Mouse (Mus musculus) MEL (cell line): ENCODE results near the gene Fas.

Source experiments
- CTCF ChIP-seq, 3 experiments: IDR thresholded peaks in 2 of 3; conservative IDR thresholded peaks in 1 of 3; 2 replicates each; pipeline ENCODE4 v1.5.1; 2011 to 2012; ENCODE audit warnings: low read length in 3 of 3, low read depth in 2 of 3, mild to moderate bottlenecking in 2 of 3, improper control_type of control experiment in 1 of 3, inconsistent platforms in 1 of 3, mixed read lengths in 1 of 3, moderate library complexity in 1 of 3; ENCODE audit not compliant: control insufficient read depth in 1 of 3, insufficient read depth in 1 of 3, poor library complexity in 1 of 3, severe bottlenecking in 1 of 3
- E2F4 ChIP-seq: IDR thresholded peaks from 2 replicates; pipeline ENCODE4 v1.6.1; 2011; ENCODE audit warnings: low read depth, low read length, improper control_type of control experiment, borderline replicate concordance
- GATA1 ChIP-seq: IDR thresholded peaks from 2 replicates; pipeline ENCODE4 v1.6.1; 2011; ENCODE audit warnings: low read depth, low read length, improper control_type of control experiment
- HCFC1 ChIP-seq: IDR thresholded peaks from 2 replicates; pipeline ENCODE4 v1.6.1; 2012; ENCODE audit warnings: low read depth, mild to moderate bottlenecking, inconsistent platforms, low read length, improper control_type of control experiment, moderate library complexity
- MYC ChIP-seq: IDR thresholded peaks from 2 replicates; pipeline ENCODE4 v1.6.1; 2011; ENCODE audit warnings: low read depth, mild to moderate bottlenecking, low read length, improper control_type of control experiment, moderate library complexity
- POLR2A ChIP-seq, 2 experiments: IDR thresholded peaks; 2 replicates each; pipeline ENCODE4 v1.6.1; 2011 to 2012; ENCODE audit warnings: low read length in 2 of 2, mild to moderate bottlenecking in 2 of 2, control low read depth in 1 of 2, improper control_type of control experiment in 1 of 2, low read depth in 1 of 2, moderate library complexity in 1 of 2; ENCODE audit not compliant: control insufficient read depth in 1 of 2, insufficient read depth in 1 of 2, poor library complexity in 1 of 2
- TBP ChIP-seq: IDR thresholded peaks from 2 replicates; pipeline ENCODE4 v1.8.0; 2011; ENCODE audit warnings: low read depth, low read length, improper control_type of control experiment

GRCm38 (mm10) chr19:34289948-34290789 is at the start of gene Fas:
- TF ChIP-seq CTCF (IDR thresholded peaks at IDR 0.05 in 2 of 3, conservative IDR thresholded peaks at IDR 0.05 in 1 of 3; ENCODE audit: control insufficient read depth in 1 of 3, insufficient read depth in 1 of 3, low read depth in 2 of 3, low read length in 3 of 3, poor library complexity in 1 of 3, severe bottlenecking in 1 of 3) = no peak
- no peak for TF ChIP-seq GATA1
- TF ChIP-seq TBP = no peak
- TF ChIP-seq HCFC1 = no peak
- no peak for TF ChIP-seq POLR2A (IDR thresholded peaks at IDR 0.05; ENCODE audit: control insufficient read depth in 1 of 2, insufficient read depth in 1 of 2, low read depth in 1 of 2, low read length in 2 of 2, poor library complexity in 1 of 2)
- TF ChIP-seq MYC = no peak
- no peak for TF ChIP-seq E2F4
